Mouse (Mus musculus) intestine, postnatal 0 days (tissue): Measurements from ENCODE around the gene Med22. TPM values are rescaled to one million over a fixed set of nuclear protein-coding genes. Genes with fewer than 3 reads are reported as not detected.

Experiments used
- ATAC-seq: fragments of 200-750 bp; cut with Nextera tagmentation; 2 replicates; pipeline ENCODE4 v1.8.0; 2017; ENCODE audit warnings: mild to moderate bottlenecking, moderate TSS enrichment, moderate library complexity
- H3K27ac ChIP-seq: fragments of 300-500 bp; sonication (generic); 2 replicates; pipeline ENCODE4 v1.5.1; 2014; ENCODE audit warnings: mild to moderate bottlenecking, low read depth, low read length, moderate library complexity
- H3K27me3 ChIP-seq: fragments of 300-500 bp; sonication (generic); replicated peaks from 2 replicates; pipeline ENCODE4 v1.6.1; 2014; ENCODE audit warnings: low read length, mixed read lengths; ENCODE audit not compliant: control insufficient read depth, insufficient read depth
- H3K36me3 ChIP-seq: fragments of 300-500 bp; sonication (generic); 2 replicates; pipeline ENCODE4 v1.6.1; 2014; ENCODE audit warnings: mild to moderate bottlenecking, moderate library complexity; ENCODE audit not compliant: control insufficient read depth, insufficient read depth
- H3K4me1 ChIP-seq: fragments of 300-500 bp; sonication (generic); replicated peaks from 2 replicates; pipeline ENCODE4 v1.6.1; 2014; ENCODE audit warnings: antibody characterized with exemption, low read length, mixed read lengths; ENCODE audit not compliant: control insufficient read depth, insufficient read depth
- H3K4me2 ChIP-seq: fragments of 300-500 bp; sonication (generic); replicated peaks from 2 replicates; pipeline ENCODE4 v1.6.1; 2014; ENCODE audit warnings: low read depth, mild to moderate bottlenecking, moderate library complexity
- H3K4me3 ChIP-seq: fragments of 300-500 bp; sonication (generic); 2 replicates; pipeline ENCODE4 v1.5.1; 2014; ENCODE audit warnings: low read depth, low read length
- H3K9ac ChIP-seq: fragments of 300-500 bp; sonication (generic); 2 replicates; pipeline ENCODE4 v1.6.1; 2014; ENCODE audit warnings: mild to moderate bottlenecking, low read depth, low read length
- H3K9me3 ChIP-seq: fragments of 300-500 bp; sonication (generic); 2 replicates; pipeline ENCODE4 v1.6.1; 2016; ENCODE audit warnings: mixed run types; ENCODE audit not compliant: control insufficient read depth
- CTCF ChIP-seq: sonication (generic); IDR thresholded peaks from 2 replicates; pipeline ENCODE4 v1.5.1; 2016; ENCODE audit warnings: low read depth, mild to moderate bottlenecking, control low read depth, antibody characterized with exemption, moderate library complexity
- WGBS: fragments of 180-500 bp; shearing (Covaris S2); extraction: QIAGEN DNeasy Blood & Tissue Kit; methylation state at CpG from one replicate; pipeline ENCODE4 v1.1.7; 2014; 5-methylcytosine and 5-hydroxymethylcytosine counted together
- polyA plus RNA-seq: library from polyadenylated mRNA; unstranded; fragments of >200 nt; fragmentation: Nextera tagmentation; extraction: Ambion mirVana; gene quantifications from 2 replicates; pipeline ENCODE4 v1.2.1, GENCODE M21; 2015

Gene Med22
- polyA plus RNA-seq, 1 experiment from 2014 or later, result 19.8 TPM

DNA sequence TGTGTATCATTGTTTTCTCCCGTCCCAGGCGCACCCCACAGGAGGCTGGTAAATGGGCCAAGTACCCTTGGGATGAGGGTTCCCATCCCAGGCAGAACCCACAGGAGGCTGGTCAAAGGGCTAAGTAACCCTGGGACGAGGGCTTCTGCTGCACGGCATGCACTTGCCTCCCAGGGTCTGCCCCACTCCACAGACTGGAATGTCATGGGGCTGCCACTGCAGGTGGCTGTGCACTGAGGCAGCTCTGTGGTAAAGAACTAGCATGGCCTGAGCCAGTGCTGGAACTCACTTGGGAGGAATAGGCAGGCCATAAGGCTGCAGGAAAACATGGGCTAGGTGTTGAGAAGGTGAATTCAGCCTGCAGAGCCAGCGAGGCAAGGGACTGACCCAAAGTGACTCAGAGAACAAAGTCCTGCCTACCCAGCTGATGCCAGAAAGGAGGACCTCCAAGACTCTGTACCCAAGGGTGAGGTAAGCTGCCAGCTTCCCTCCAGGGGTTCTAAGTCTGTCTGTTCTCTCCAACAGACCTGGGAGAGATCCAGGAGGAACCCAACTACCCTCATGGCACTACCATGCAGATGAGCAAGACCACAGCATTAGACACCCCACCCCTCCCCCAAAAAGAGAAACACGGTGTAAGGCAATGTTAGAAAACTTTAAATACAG is 9.8 kb upstream of the Med22 start:
- peaks cover 7% of the 10 kb centered on the region for H3K4me1 ChIP-seq
- no peaks in the 10 kb centered on the region for H3K9me3 ChIP-seq
- peak; percentile 56 for ATAC-seq
- peaks cover 80% of the 10 kb centered on the region for H3K36me3 ChIP-seq
- H3K27ac ChIP-seq, result peak overlapping the region; percentile 84
- no peak overlapping the region for H3K4me2 ChIP-seq
- TF ChIP-seq CTCF, result no peak
- no peaks in the 10 kb centered on the region for H3K27me3 ChIP-seq
- no peak overlapping the region for H3K4me3 ChIP-seq
- H3K9ac ChIP-seq, result no peak overlapping the region
- WGBS, result 74% methylated on average over 6 of the region's 6 CpGs

DNA sequence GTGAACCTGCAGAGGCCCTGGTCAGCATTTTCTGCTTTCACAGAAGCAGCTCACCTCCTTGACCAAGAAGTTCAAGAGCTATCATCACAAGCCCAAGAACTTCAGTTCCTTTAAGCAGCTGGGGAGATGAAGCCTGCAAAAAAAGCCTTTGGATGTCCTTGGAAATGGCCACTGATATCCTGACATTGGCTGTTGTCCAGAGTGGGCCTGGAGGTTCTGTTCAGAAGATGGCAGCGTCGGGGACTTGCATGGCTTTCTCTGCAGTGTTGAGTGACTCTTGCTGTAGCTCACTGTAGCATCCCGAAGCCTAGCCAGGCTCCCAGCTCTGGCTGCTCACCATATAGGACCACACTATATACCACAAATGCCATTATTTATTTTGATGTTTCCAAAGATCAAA is 9.2 kb upstream of the Med22 start:
- no peak overlapping the region for H3K9ac ChIP-seq
- no peak for ATAC-seq
- WGBS, result 83% methylated on average over 3 of the region's 3 CpGs
- peaks cover 7% of the 10 kb centered on the region for H3K4me1 ChIP-seq
- H3K27ac ChIP-seq, result peak overlapping the region; percentile 84; the same call in 1 of the 2 replicates
- H3K9me3 ChIP-seq, result no peaks in the 10 kb centered on the region
- no peak overlapping the region for H3K4me2 ChIP-seq
- H3K27me3 ChIP-seq, result no peaks in the 10 kb centered on the region
- H3K36me3 ChIP-seq, result peaks cover 76% of the 10 kb centered on the region
- no peak for TF ChIP-seq CTCF
- no peak overlapping the region for H3K4me3 ChIP-seq

DNA sequence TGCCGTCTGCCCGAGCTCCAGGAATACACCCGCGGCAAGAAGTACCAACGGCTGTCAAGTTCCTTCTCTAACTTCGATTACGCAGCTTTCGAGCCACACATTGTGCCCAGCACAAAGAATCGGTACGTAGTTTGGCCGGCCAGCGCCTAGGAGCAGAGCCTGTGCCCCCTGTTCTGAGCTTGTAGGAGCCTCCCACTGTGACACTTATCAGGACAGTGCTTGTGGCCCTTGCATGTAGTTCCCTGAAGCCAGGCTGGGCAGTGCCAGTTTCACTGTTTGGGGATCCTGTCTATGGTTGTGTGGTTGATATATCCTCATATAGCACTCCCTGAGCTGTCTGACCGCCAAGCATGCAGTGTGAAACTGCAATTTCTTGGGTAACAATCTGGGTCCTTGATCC is 6.3 kb upstream of the Med22 start:
- Histone ChIP-seq H3K27me3 (no peaks in the 10 kb centered on the region), H3K36me3 (peaks cover 73% of the 10 kb centered on the region), H3K4me3 (peak overlapping the region; percentile 72), H3K9me3 (no peaks in the 10 kb centered on the region), H3K4me1 (peaks cover 12% of the 10 kb centered on the region), H3K27ac (peak overlapping the region; percentile 96), H3K9ac (peak overlapping the region; percentile 91), H3K4me2 (peak overlapping the region; percentile 94)
- 1% methylated on average over 13 of the region's 13 CpGs for WGBS
- ATAC-seq, result no peak
- no peak for TF ChIP-seq CTCF

DNA sequence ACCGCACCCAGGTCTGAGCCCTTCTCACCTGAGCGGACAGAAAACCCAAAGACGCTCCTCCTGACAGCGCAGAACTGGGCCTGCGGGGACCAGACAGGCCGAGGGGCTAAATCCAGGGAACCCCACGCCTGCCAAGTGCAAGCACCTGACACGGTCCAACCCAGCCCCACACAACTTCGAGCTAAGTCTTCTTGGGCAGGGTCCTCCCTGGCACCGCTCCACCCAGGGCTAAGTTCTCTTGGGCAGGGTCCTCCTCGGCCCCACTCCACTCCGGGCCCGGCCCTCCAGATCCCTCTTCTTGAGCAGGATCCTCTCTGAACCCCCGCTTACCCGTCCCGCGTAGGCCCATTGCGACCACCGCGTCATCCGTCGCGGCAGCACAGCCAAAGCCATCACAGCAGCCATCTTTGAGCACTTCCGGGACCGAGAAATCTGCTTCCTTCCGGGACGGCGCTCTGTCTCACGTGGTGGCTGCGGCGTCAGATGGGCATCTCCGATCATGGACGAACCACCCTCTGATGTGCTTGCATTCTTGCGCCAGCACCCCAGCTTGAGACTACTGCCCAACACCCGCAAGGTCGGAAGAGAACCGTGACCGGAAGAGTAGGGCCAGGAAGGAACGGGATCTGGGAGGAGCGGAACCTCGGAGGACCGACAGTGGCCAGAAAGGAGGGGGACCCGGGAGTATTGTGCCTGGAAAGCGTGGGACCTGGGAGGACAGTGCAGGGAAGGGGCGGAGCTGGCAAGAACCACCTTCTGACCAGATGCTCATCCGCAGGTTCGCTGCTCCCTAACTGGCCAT is 5.7 kb upstream of the Med22 start, which contains the start of the genes Surf2 and Surf1:
Gene Surf2, plus strand, starts transcription at position 441 of the 802 bp plus-strand sequence.
Gene Surf1, minus strand, starts transcription at position 604 of the 802 bp plus-strand sequence.
- WGBS, result 1% methylated on average over 47 of the region's 47 CpGs
- H3K9me3 ChIP-seq, result no peaks in the 10 kb centered on the region
- H3K27me3 ChIP-seq, result no peaks in the 10 kb centered on the region
- peak within 1 kb of the TSS; percentile 96 for H3K27ac ChIP-seq
- TF ChIP-seq CTCF, result no peak
- H3K4me1 ChIP-seq, result peaks cover 12% of the 10 kb centered on the region
- peak within 1 kb of the TSS; percentile 94 for H3K4me2 ChIP-seq
- ATAC-seq, result peak; percentile 60
- peaks cover 67% of the 10 kb centered on the region for H3K36me3 ChIP-seq
- peak within 1 kb of the TSS; percentile 91 for H3K9ac ChIP-seq
- H3K4me3 ChIP-seq, result peak within 1 kb of the TSS; percentile 72

DNA sequence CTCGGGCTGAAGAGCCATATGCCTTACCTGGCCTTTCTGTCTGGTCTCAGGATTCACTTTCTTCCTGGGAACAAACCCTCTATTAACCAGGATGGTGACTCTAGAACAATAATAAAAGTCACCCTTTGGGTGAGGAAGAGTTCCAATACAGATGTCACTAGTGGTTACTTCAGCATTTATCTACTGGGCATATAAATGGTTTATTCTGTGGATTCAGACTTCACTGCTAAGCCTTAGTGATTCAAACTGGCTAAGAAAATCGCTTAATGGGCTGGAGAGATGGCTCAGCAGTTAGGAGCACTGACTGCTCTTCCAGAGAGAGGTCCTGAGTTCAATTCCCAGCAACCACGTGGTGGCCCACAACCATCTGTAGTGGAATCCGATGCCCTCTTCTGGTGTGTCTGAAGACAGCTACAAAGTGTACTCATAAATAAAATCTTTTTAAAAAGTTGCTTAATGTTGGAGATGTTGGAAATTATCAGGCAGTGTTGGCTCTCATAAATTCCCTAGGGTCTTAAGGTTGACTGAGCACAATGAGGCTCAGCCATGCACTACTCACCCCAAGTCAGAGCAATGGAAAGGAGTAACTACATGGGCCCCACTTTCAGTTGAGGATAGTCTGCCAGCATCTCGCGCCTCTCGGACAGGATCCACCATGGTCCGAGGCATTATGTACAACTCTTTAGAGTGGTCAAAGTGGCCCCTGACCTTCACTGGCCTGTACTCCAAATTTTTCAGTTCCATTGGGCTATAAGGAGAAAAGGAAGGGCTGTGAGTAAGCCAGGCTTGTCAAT is 3.9 kb upstream of the Med22 start:
- no peaks in the 10 kb centered on the region for H3K27me3 ChIP-seq
- no peaks in the 10 kb centered on the region for H3K9me3 ChIP-seq
- peak overlapping the region; percentile 24; the same call in 1 of the 2 replicates for H3K4me2 ChIP-seq
- H3K9ac ChIP-seq, result no peak overlapping the region
- ATAC-seq, result no peak
- peak overlapping the region; percentile 96; the same call in 1 of the 2 replicates for H3K27ac ChIP-seq
- TF ChIP-seq CTCF, result no peak
- 54% methylated on average over 8 of the region's 8 CpGs for WGBS
- H3K36me3 ChIP-seq, result peaks cover 50% of the 10 kb centered on the region
- H3K4me1 ChIP-seq, result peaks cover 12% of the 10 kb centered on the region
- no peak overlapping the region for H3K4me3 ChIP-seq
